Mouse (Mus musculus) heart, embryonic 11.5 days (tissue): ENCODE data around the gene Rai14. TPM values are rescaled to one million over a fixed set of nuclear protein-coding genes. Genes with fewer than 3 reads are reported as not detected.
A peak's percentile ranks its signal among the peaks of the same experiment; 100 is the strongest.

Source experiments
- ATAC-seq: fragments of 200-750 bp; cut with Nextera tagmentation; replicated peaks from 2 replicates; pipeline ENCODE4 v1.8.0; 2017; ENCODE audit warnings: moderate library complexity; ENCODE audit not compliant: insufficient number of reproducible peaks, low FRiP score, low TSS enrichment
- H3K27ac ChIP-seq: fragments of 300-500 bp; sonication (generic); 2 replicates; pipeline ENCODE4 v1.5.1; 2014; ENCODE audit warnings: mild to moderate bottlenecking, low read depth, low read length
- H3K27me3 ChIP-seq: fragments of 300-500 bp; sonication (generic); 2 replicates; pipeline ENCODE4 v1.6.1; 2014; ENCODE audit warnings: mild to moderate bottlenecking, low read length, mixed read lengths; ENCODE audit not compliant: control insufficient read depth, insufficient read depth
- H3K36me3 ChIP-seq: fragments of 300-500 bp; sonication (generic); 2 replicates; pipeline ENCODE4 v1.6.1; 2014; ENCODE audit warnings: mild to moderate bottlenecking, low read length, moderate library complexity, mixed read lengths; ENCODE audit not compliant: control insufficient read depth, insufficient read depth
- H3K4me1 ChIP-seq: fragments of 300-500 bp; sonication (generic); 2 replicates; pipeline ENCODE4 v1.6.1; 2014; ENCODE audit warnings: low read length; ENCODE audit not compliant: control insufficient read depth, insufficient read depth
- H3K4me2 ChIP-seq: fragments of 300-500 bp; sonication (generic); 2 replicates; pipeline ENCODE4 v1.6.1; 2014; ENCODE audit warnings: mild to moderate bottlenecking, moderate library complexity
- H3K4me3 ChIP-seq: fragments of 300-500 bp; sonication (generic); 2 replicates; pipeline ENCODE4 v1.5.1; 2014; ENCODE audit warnings: low read depth, low read length
- H3K9ac ChIP-seq: fragments of 300-500 bp; sonication (generic); 2 replicates; pipeline ENCODE4 v1.6.1; 2014; ENCODE audit warnings: mild to moderate bottlenecking, low read depth, low read length, moderate library complexity
- H3K9me3 ChIP-seq: fragments of 300-500 bp; sonication (generic); replicated peaks from 2 replicates; pipeline ENCODE4 v1.6.1; 2016; ENCODE audit warnings: low read length; ENCODE audit not compliant: control insufficient read depth
- WGBS: fragments of 180-500 bp; shearing (Covaris S2); extraction: QIAGEN DNeasy Blood & Tissue Kit; methylation state at CpG from one replicate; pipeline ENCODE4 v1.1.7; 2014; ENCODE audit not compliant: insufficient replicate concordance; 5-methylcytosine and 5-hydroxymethylcytosine counted together
- polyA plus RNA-seq: library from polyadenylated mRNA; unstranded; fragments of >200 nt; fragmentation: Nextera tagmentation; extraction: Ambion mirVana; gene quantifications from 2 replicates; pipeline ENCODE4 v1.2.1, GENCODE M21; 2014

Rai14 gene
- polyA plus RNA-seq, 1 experiment from 2014 or later = 30.5 TPM

DNA sequence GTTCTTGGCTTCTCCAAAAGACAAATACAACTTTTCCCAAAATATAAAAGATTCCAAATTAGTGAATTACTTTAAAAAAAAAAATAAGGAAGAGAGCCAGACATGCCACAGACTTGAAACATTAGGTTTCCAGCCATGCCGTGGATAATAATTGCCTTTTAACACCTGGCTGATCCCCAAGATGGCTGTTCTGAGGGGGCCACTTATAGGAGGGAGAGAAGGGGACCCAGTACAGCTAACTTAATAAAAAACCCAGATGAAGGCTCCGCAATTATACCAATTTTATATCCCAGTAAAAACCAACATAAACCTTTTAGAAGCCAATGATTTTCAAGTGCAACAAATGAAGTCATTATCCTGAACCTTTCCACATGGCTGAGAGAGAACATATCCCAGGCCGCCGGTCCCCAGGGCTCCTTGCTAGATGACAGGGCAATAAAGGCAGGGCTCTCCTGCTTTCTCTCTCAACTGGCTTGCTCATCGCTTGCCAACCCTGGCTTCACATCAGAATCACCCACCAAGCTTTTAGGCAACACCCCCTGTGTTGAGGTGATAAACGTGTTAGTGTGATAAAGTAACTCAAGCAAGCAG lies 105.8 kb downstream of the Rai14 start:
- H3K4me1 ChIP-seq = no peaks in the 10 kb centered on the region
- H3K27me3 ChIP-seq = no peaks in the 10 kb centered on the region
- no peak overlapping the region for H3K27ac ChIP-seq
- no peak for ATAC-seq
- H3K9ac ChIP-seq = no peak overlapping the region
- 0 out of 2 replicates have a peak, but pooled peaks cover 3% of the 10 kb centered on the region for H3K9me3 ChIP-seq
- H3K4me3 ChIP-seq = no peak overlapping the region
- WGBS = 68% methylated on average over 6 of the region's 6 CpGs
- H3K36me3 ChIP-seq = peaks cover 5% of the 10 kb centered on the region; the same call in 1 of the 2 replicates
- no peak overlapping the region for H3K4me2 ChIP-seq

DNA sequence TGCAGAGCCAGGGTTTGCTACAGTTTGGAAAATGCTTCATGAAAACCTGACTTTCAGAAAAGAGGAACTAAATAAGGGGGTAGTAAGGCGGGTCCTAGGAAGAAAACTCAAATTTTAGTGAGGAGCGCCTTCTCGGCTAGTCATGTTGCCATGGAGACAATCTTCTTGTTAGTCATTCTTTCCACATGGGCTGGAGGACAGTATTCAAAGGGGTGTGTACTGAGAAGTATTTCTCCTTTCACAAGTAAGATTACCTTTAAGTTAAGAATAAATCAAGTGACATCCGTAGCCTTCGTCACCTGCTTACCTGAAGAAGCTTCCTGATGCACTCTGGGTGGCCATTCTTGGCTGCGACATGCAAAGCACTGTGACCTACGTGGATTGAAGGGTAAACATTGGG lies 115.0 kb downstream of the Rai14 start:
- no peak for ATAC-seq
- H3K4me3 ChIP-seq = no peak overlapping the region
- no peak overlapping the region for H3K9ac ChIP-seq
- WGBS = 65% methylated on average over 7 of the region's 7 CpGs
- 0 out of 2 replicates have a peak, but pooled peaks cover 3% of the 10 kb centered on the region for H3K9me3 ChIP-seq
- no peaks in the 10 kb centered on the region for H3K27me3 ChIP-seq
- no peak overlapping the region for H3K4me2 ChIP-seq
- no peak overlapping the region for H3K27ac ChIP-seq
- 0 out of 2 replicates have a peak, but pooled peaks cover 6% of the 10 kb centered on the region for H3K4me1 ChIP-seq
- H3K36me3 ChIP-seq = no peaks in the 10 kb centered on the region

DNA sequence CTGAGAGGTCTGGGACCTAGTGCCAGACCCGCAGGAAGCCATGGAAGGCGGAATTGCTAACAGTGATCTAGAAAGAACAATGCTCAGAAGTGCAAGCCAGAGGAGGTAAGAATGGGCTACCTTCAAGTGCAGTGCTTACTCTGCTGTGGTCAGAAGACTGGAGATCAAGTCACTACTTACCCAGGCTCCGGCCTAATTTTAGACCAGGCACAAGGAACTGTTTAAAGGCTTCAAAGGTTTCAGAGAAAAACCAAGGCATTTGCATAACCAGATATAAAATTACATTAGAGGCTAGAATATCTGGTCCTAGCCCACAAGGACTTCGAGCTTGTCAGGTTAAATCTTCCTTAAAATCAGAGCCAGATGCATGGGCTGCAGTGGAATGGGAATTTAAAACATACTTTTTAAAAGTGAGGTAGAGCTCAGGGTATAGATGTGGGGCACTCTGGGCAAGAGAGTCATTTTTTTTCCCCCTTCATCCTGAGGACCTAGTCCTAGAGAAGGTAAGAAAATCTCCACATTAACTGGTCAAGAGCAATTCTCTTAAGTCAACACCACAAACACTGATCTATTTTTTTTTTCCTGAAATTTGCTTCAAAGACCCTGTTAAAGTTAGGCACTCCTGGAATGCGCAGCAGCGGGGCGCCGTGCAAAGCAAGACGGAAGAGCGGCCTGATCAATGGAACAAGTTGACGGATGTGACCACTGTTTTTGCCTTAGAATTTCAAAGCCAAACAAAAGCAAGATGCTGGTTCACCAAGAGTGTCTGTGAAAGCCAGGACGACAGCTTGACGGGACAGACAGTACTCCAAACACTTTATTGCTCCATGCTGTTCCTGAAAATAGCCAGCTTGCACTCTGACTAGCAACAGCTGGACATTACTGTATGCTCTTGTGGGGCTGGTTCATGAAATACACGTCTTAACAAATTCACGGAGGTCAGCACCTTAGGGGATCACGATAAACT lies 115.9 kb downstream of the Rai14 start:
- no peaks in the 10 kb centered on the region for H3K9me3 ChIP-seq
- 50% methylated on average over 16 of the region's 16 CpGs for WGBS
- ATAC-seq = no peak
- H3K36me3 ChIP-seq = no peaks in the 10 kb centered on the region
- no peak overlapping the region for H3K9ac ChIP-seq
- H3K4me1 ChIP-seq = 0 out of 2 replicates have a peak, but pooled peaks cover 6% of the 10 kb centered on the region
- peak overlapping the region; percentile 19; the same call in 1 of the 2 replicates for H3K4me2 ChIP-seq
- H3K4me3 ChIP-seq = no peak overlapping the region
- no peak overlapping the region for H3K27ac ChIP-seq
- no peaks in the 10 kb centered on the region for H3K27me3 ChIP-seq

DNA sequence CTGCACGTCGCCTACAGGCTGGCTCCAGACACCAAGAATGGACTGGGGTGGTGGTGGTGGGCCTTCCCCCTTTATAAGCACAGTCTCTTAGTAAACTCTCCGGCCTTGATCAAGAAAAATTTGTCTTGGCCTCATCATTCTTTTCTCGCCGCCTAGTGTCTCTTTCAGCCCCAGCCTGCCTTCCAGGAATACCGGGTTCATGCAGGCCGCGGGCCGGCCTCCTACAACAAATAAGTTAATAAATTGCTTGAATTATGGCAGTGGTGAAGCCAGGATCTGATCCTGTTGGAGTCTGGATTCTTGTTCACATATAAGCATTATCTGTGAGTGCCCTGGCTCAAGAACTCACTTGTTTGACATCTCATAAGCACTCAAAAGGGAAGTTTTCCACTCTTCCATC lies 117.6 kb downstream of the Rai14 start:
- H3K9me3 ChIP-seq = no peaks in the 10 kb centered on the region
- H3K4me3 ChIP-seq = no peak overlapping the region
- H3K27me3 ChIP-seq = no peaks in the 10 kb centered on the region
- H3K27ac ChIP-seq = no peak overlapping the region
- 0 out of 2 replicates have a peak, but pooled peaks cover 6% of the 10 kb centered on the region for H3K4me1 ChIP-seq
- WGBS = 81% methylated on average over 9 of the region's 9 CpGs
- no peaks in the 10 kb centered on the region for H3K36me3 ChIP-seq
- no peak for ATAC-seq
- H3K9ac ChIP-seq = no peak overlapping the region
- no peak overlapping the region for H3K4me2 ChIP-seq

DNA sequence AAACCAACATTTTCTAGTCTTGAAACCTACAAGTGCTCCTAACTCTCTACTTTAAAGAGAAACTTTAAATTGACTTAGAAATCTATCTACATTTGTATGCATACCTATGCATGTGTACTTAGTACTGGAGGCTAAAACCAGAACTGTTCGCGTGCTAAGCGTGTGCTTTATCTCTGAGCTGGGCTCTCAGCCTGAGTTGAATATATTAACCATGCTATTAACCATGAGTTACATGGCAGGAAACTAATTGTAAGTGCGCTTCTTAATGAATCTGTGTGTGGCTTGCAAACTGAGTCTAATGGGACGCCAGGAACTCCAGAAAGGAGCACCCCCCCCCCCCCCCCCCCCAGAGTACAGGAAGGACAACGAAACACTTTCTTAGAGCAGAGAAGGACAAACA lies 119.0 kb downstream of the Rai14 start:
- no peaks in the 10 kb centered on the region for H3K36me3 ChIP-seq
- H3K27me3 ChIP-seq = no peaks in the 10 kb centered on the region
- H3K9me3 ChIP-seq = no peaks in the 10 kb centered on the region
- H3K4me3 ChIP-seq = no peak overlapping the region
- no peak overlapping the region for H3K27ac ChIP-seq
- 89% methylated on average over 6 of the region's 6 CpGs for WGBS
- H3K9ac ChIP-seq = no peak overlapping the region
- H3K4me1 ChIP-seq = 0 out of 2 replicates have a peak, but pooled peaks cover 6% of the 10 kb centered on the region
- H3K4me2 ChIP-seq = no peak overlapping the region
- no peak for ATAC-seq

DNA sequence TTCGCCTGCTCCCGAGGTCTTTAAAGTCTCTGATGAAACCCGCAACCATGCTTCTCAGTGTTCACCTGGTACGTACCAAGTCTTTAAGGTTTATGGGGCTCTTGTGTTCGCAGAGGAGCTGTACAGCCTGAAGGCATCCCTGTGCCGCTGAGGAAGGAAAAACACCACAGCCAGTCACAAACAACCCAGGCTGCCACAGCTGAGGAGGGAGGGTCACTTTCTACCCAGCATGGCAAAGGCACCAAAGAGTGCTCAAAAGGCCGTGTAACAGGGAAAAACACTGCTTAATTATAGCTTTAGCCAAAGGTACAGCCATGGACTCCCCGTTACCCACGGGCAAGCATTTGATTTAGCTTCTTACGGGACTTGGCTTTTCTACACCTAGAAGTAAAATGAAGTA lies 119.5 kb downstream of the Rai14 start:
- no peak overlapping the region for H3K4me3 ChIP-seq
- H3K4me1 ChIP-seq = 0 out of 2 replicates have a peak, but pooled peaks cover 6% of the 10 kb centered on the region
- H3K36me3 ChIP-seq = no peaks in the 10 kb centered on the region
- no peak for ATAC-seq
- no peaks in the 10 kb centered on the region for H3K9me3 ChIP-seq
- no peaks in the 10 kb centered on the region for H3K27me3 ChIP-seq
- H3K4me2 ChIP-seq = no peak overlapping the region
- H3K27ac ChIP-seq = no peak overlapping the region
- no peak overlapping the region for H3K9ac ChIP-seq
- WGBS = 86% methylated on average over 10 of the region's 10 CpGs

DNA sequence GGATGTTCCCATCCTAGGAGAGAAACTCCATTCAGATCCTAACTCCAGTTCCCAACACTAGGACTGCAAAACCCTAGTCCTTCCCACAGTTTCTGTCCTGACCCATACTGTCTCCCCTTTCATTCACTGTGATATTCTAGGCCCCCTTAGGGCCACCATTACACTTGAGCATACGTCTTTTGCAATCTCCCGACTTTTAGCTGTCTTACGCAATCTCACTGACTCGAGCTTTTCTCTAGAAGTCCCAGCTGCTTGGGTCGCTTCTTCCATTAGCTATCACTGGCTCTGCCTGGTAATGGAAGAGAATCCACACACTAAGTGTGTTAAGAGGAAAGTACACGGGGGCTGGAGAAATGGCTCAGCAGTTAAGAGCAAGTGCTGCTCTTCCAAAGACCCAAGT lies 121.3 kb downstream of the Rai14 start:
- H3K27me3 ChIP-seq = no peaks in the 10 kb centered on the region
- H3K4me1 ChIP-seq = no peaks in the 10 kb centered on the region
- 82% methylated on average over 6 of the region's 6 CpGs for WGBS
- no peak for ATAC-seq
- H3K36me3 ChIP-seq = no peaks in the 10 kb centered on the region
- no peak overlapping the region for H3K27ac ChIP-seq
- H3K9ac ChIP-seq = no peak overlapping the region
- no peak overlapping the region for H3K4me3 ChIP-seq
- H3K4me2 ChIP-seq = no peak overlapping the region
- no peaks in the 10 kb centered on the region for H3K9me3 ChIP-seq

DNA sequence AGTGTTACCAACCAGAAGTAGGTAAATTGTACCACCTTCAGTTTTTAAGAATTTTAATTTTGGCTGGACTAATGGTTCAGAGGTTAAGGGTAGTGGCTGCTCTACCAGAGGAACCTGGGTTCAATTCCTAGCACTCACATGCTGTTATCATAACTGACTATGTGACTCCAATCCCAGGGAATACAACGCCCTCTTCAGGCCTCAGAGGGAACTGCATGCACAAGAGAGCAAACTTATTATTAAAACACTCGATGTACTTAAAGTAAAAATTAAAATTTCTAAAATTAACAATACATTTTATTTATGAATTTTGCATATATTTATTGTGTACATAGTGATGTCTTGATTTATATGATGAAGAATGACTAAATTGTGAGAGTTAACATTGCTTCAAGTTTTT lies 127.9 kb downstream of the Rai14 start:
- WGBS = 75% methylated on average over 2 of the region's 2 CpGs
- no peaks in the 10 kb centered on the region for H3K9me3 ChIP-seq
- no peak overlapping the region for H3K4me2 ChIP-seq
- H3K27ac ChIP-seq = no peak overlapping the region
- H3K4me3 ChIP-seq = no peak overlapping the region
- no peaks in the 10 kb centered on the region for H3K27me3 ChIP-seq
- ATAC-seq = no peak
- H3K9ac ChIP-seq = no peak overlapping the region
- no peaks in the 10 kb centered on the region for H3K4me1 ChIP-seq
- no peaks in the 10 kb centered on the region for H3K36me3 ChIP-seq
